Mouse (Mus musculus) adrenal gland, postnatal 10 days (tissue): ENCODE results near the gene Mrpl9. TPM values are rescaled to one million over a fixed set of nuclear protein-coding genes. Genes with fewer than 3 reads are reported as not detected.

Source experiments
- DNase-seq: peaks from one replicate; pipeline ENCODE4 v3.0.0; 2021; ENCODE audit warnings: mixed read lengths
- total RNA-seq, 2 experiments: library from RNA; stranded (reverse); gene quantifications; 2 replicates each; pipeline ENCODE4 v1.2.3; 2021

Gene Mrpl9
- total RNA-seq, 2 experiments from 2014 or later = 94.5 to 97.7 TPM

GRCm38 (mm10) chr3:94465632-94466430 is 22.7 kb downstream of the Mrpl9 start:
- no peak for DNase-seq

GRCm38 (mm10) chr3:94468931-94469330 is 25.8 kb downstream of the Mrpl9 start:
- DNase-seq = no peak

- peak; percentile 43 for DNase-seq
Observed at GRCm38 (mm10) chr3:94472447-94473114, 29.5 kb downstream of the Mrpl9 start.

- no peak for DNase-seq
Observed at GRCm38 (mm10) chr3:94473115-94473505, 30.0 kb downstream of the Mrpl9 start.

GRCm38 (mm10) chr3:94473567-94474232 is 30.6 kb downstream of the Mrpl9 start:
- DNase-seq = no peak

DNA sequence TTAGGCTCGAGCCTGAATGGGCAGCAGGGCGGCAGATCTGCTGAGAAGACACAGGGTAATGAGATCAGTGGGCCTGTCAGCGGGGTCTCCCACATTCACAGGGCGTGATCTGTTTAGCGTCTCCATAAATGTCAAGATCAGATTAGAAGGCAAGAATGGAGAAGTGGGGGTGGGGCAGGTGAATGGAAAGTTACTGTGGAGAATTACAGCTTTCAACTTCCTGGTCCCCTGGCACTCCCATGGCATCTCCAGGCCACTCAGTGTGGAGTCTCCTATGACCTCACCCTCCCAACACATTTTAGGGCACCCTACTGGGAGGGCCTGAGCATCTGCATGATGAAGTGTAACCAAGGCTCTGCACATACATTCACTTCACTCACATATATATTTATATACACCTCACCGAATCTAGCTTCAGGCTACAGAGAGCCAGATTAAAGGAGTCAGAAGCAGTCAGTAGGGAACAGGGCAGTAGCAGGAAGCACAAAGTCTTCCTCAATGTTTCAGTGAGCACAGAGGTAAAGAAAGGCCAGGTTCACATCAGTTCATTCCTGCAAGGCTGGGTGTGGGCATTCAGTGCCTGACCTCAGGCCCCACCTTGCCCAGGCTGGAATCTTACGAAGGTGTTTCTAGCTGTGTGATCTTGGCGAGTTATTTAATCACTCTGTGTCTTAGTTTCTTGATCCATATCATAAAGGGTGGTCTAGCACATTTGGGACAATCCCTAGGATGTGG is 33.4 kb downstream of the Mrpl9 start:
- peak; percentile 21 for DNase-seq

DNA sequence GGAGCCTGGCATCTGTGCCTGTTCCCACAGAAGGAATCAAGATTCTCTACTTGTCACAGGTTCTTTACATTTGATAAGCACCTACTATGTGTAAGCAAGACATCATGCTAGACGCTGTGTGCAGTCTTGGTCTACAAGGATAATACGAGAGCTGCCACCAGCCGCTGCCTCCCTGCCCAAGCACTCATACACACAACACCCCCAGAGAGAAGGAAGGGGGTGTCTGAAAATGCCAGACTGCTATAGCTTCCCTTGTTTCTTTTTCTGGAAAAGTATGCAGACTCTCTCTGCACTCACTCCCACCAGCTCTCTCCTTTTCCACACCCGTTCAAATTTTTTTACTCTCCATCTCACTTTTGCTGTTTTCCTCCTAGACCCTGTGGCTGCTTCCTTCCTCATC is 34.3 kb downstream of the Mrpl9 start:
- no peak for DNase-seq

DNA sequence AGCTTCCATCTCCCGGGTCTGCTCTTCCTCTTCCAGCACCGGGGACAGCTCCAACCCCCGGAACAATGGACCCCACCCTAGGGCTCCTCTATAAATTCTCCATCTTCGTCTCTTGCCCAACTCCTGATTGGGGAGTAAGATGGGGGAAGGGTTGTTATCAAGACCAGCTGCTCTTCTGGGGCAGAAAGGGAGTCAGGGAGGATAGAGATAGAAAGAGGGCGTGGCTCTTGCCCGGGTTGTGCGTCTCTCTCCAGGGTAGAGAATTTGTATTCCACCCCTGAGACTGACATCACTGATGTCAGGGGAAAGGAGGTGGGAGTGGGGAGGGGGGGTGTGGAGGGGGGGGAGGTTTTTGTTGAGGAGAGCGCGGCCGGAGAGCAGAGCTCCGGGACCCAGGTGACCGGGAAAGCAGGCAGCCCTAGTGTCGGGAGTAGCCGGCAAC is 34.9 kb downstream of the Mrpl9 start, which contains the start of gene Celf3:
Gene Celf3, plus strand, starts transcription at position 315 of the 442 bp plus-strand sequence.
- DNase-seq = peak; percentile 30

DNA sequence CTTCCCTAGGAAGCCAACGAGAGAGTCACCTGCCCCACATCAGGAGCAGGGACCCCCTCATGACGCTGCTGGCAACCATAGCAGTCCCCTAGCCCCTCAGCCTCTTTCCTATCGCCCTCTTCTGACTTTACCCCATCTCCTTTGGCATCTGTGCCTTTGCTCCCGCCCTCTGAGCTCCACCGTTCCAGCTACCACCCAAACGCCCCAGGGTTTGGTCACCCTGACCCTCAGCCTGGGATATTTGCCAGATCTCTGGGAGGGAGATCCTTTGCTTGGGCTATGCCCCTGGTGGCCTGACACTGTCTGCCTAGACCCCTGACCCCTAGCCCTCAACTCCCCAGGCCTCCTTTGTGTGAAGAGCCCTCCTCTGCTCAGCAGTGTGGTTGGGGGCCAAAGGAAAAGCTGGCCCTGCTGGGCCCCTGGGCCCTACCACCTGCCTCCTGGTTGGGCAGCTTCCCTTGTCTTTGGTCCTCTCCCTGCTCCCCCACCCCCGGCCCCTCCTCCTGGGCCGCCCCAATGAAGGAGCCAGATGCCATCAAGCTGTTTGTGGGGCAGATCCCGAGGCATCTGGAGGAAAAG is 35.6 kb downstream of the Mrpl9 start:
- no peak for DNase-seq

GRCm38 (mm10) chr3:94479564-94479963 is 36.4 kb downstream of the Mrpl9 start:
- DNase-seq = peak; percentile 54

GRCm38 (mm10) chr3:94480291-94480884 is 37.3 kb downstream of the Mrpl9 start, which contains the start of gene Riiad1:
Gene Riiad1 (minus strand): TSS chr3:94480341.
- no peak for DNase-seq

- DNase-seq = no peak
Observed at GRCm38 (mm10) chr3:94481429-94481828, 38.3 kb downstream of the Mrpl9 start.

DNA sequence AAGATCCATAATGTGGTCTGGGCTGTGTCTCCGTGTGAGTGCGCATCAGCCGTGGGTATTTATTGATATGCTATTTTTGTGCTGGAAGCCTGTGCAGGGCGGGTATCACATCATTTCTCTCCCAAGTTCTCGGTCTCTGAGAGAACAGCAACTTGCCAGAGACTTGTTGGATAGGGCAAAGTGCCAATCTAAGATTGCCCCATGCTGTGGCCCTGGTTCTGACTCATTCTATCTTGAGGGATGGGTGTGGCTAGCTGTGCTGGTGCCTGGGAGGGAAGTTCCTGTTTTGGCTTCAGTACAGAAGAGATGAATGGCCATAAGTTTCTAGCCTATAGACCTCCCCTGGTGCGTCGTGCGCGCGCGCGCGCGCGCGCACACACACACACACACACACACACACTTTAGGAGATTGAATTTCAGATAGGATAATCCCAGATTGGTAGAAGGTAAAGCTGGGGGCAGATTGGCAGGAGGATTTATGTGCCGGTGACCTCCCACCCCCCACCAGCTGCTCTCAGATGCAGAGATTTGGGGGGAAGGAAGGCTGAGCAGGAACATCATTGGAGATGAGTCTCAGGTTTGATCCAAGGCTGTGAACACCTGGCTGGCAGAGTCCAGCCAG is 39.8 kb downstream of the Mrpl9 start:
- DNase-seq = peak; percentile 36

GRCm38 (mm10) chr3:94483790-94484439 is 40.8 kb downstream of the Mrpl9 start:
- DNase-seq = peak; percentile 63

- DNase-seq = no peak
Observed at GRCm38 (mm10) chr3:94485922-94486321, 42.8 kb downstream of the Mrpl9 start.

DNA sequence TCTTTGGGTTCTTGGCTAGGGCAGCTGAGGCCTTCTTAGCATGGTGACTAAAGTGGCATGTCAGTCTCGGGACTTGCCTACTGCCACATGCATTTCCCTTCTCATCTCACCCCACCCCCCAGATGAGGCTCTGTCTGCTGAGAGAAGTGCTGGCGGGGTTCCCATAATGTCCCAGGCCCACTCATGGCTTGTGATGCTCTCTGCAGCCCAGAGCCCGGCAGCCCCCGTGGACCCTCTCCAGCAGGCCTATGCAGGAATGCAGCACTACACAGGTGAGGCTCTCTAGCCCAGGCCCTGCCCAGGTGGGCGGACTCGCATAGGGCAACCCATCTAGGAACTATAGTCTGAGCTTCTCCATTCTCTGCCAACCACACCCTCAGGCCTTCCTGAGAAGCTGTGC is 44.5 kb downstream of the Mrpl9 start:
- no peak for DNase-seq

- no peak for DNase-seq
Observed at GRCm38 (mm10) chr3:94497162-94497561, 54.0 kb downstream of the Mrpl9 start.
